Mouse (Mus musculus): ENCODE measurements around the gene Syde2. TPM values are rescaled to one million over a fixed set of nuclear protein-coding genes. Genes with fewer than 3 reads are reported as not detected.

The Syde2 gene
- polyA plus RNA-seq, 1 experiment from 2014 or later: not detected

Other genes starting within 250 kb of the Syde2 start
- 0.12 to 0.20 TPM in 2 of 3 replicates, not detected in the other for gene Ddah1, start 229.2 kb upstream of the Syde2 start, polyA plus RNA-seq (2018)
- 33.7 to 72.6 TPM (median 47.5 TPM) in 3 replicates for gene Bcl10, start 65.1 kb upstream of the Syde2 start, polyA plus RNA-seq (2018)
- 19.9 to 24.6 TPM (median 21.5 TPM) in 3 replicates for gene 2410004B18Rik, start 49.9 kb upstream of the Syde2 start, polyA plus RNA-seq (2018)
- 0.07 to 0.27 TPM (median 0.10 TPM) in 3 replicates for gene Wdr63, start 120.3 kb downstream of the Syde2 start, polyA plus RNA-seq (2018)
- 38.3 to 114 TPM (median 88.0 TPM) in 3 replicates for gene Mcoln3, start 129.6 kb downstream of the Syde2 start, polyA plus RNA-seq (2018)
- gene Mcoln2, start 162.0 kb downstream of the Syde2 start, polyA plus RNA-seq (2018): 49.3 to 81.1 TPM (median 53.6 TPM) in 3 replicates
- not detected in 3 replicates for gene Lpar3, start 233.1 kb downstream of the Syde2 start, polyA plus RNA-seq (2018)